Mouse (Mus musculus) ES-E14 (cell line): ENCODE measurements at regions not wholly inside any gene's neighbourhood (a gene's known extent, or its start where the extent isn't known, plus 50 kb on each side); places are given as distances from the start of the nearest gene placed in this dataset.

ENCODE experiments used
- MAFK ChIP-seq: IDR thresholded peaks from 2 replicates; pipeline ENCODE4 v1.6.1; 2014; ENCODE audit warnings: mild to moderate bottlenecking, low read depth, low read length, inconsistent platforms; ENCODE audit not compliant: insufficient read depth
- ZC3H11A ChIP-seq: IDR thresholded peaks from 2 replicates; pipeline ENCODE4 v1.6.1; 2012; ENCODE audit warnings: low read depth, mild to moderate bottlenecking, inconsistent platforms, low read length, borderline replicate concordance
- ZNF384 ChIP-seq: IDR thresholded peaks from 2 replicates; pipeline ENCODE4 v1.6.1; 2012; ENCODE audit warnings: low read depth, low read length, inconsistent platforms

GRCm38 (mm10) chr9:13932001-13932508, 104.5 kb downstream of the Fam76b start:
- TF ChIP-seq ZNF384 (no peak), MAFK (no peak), ZC3H11A (no peak)
